Mouse (Mus musculus) embryonic facial prominence, embryonic 14.5 days (tissue): Measurements from ENCODE around the gene Ttc24. TPM values are rescaled to one million over a fixed set of nuclear protein-coding genes. Genes with fewer than 3 reads are reported as not detected.

Source experiments
- ATAC-seq: fragments of 200-750 bp; cut with Nextera tagmentation; 2 replicates; pipeline ENCODE4 v1.8.0; 2017; ENCODE audit warnings: low read depth, moderate number of reproducible peaks, moderate TSS enrichment
- DNase-seq: peaks from one replicate; pipeline ENCODE4 v3.0.0-alpha.2; 2015; ENCODE audit warnings: low spot score
- H3K27ac ChIP-seq: fragments of 300-500 bp; sonication (generic); replicated peaks from 2 replicates; pipeline ENCODE4 v1.5.1; 2014; ENCODE audit warnings: low read depth, mild to moderate bottlenecking, low read length, moderate library complexity
- H3K27me3 ChIP-seq: fragments of 300-500 bp; sonication (generic); replicated peaks from 2 replicates; pipeline ENCODE4 v1.6.1; 2014; ENCODE audit warnings: low read length; ENCODE audit not compliant: control insufficient read depth, insufficient read depth
- H3K36me3 ChIP-seq: fragments of 300-500 bp; sonication (generic); 2 replicates; pipeline ENCODE4 v1.6.1; 2014; ENCODE audit warnings: low read length, mixed read lengths; ENCODE audit not compliant: control insufficient read depth, insufficient read depth
- H3K4me1 ChIP-seq: fragments of 300-500 bp; sonication (generic); 2 replicates; pipeline ENCODE4 v1.6.1; 2014; ENCODE audit warnings: antibody characterized with exemption, low read length; ENCODE audit not compliant: control insufficient read depth, insufficient read depth
- H3K4me2 ChIP-seq: fragments of 300-500 bp; sonication (generic); 2 replicates; pipeline ENCODE4 v1.6.1; 2014; ENCODE audit warnings: low read depth, mild to moderate bottlenecking, low read length, moderate library complexity, mixed read lengths
- H3K4me3 ChIP-seq: fragments of 300-500 bp; sonication (generic); 2 replicates; pipeline ENCODE4 v1.5.1; 2014; ENCODE audit warnings: low read depth, mild to moderate bottlenecking, low read length
- H3K9ac ChIP-seq: fragments of 300-500 bp; sonication (generic); 2 replicates; pipeline ENCODE4 v1.6.1; 2014; ENCODE audit warnings: low read depth, mild to moderate bottlenecking, low read length, moderate library complexity, mixed read lengths
- H3K9me3 ChIP-seq: fragments of 300-500 bp; sonication (generic); 2 replicates; pipeline ENCODE4 v1.6.1; 2016; ENCODE audit warnings: low read length; ENCODE audit not compliant: control insufficient read depth
- WGBS: fragments of 180-500 bp; shearing (Covaris S2); extraction: QIAGEN DNeasy Blood & Tissue Kit; methylation state at CpG from one replicate; pipeline ENCODE4 v1.1.7; 2014; 5-methylcytosine and 5-hydroxymethylcytosine counted together
- polyA plus RNA-seq: library from polyadenylated mRNA; unstranded; fragments of >200 nt; fragmentation: Nextera tagmentation; extraction: Ambion mirVana; gene quantifications from 2 replicates; pipeline ENCODE4 v1.2.1, GENCODE M21; 2014

Ttc24 gene
- polyA plus RNA-seq, 1 experiment from 2014 or later, result 0.17 TPM

- Histone ChIP-seq H3K4me2 (no peak overlapping the region), H3K4me1 (no peaks in the 10 kb centered on the region), H3K27ac (no peak overlapping the region), H3K9me3 (no peaks in the 10 kb centered on the region), H3K27me3 (peaks cover 23% of the 10 kb centered on the region), H3K36me3 (no peaks in the 10 kb centered on the region), H3K9ac (no peak overlapping the region), H3K4me3 (no peak overlapping the region)
- WGBS, result 56% methylated on average over 1 of the region's 1 CpGs
- ATAC-seq, result no peak
- no peak for DNase-seq
Observed at GRCm38 (mm10) chr3:88035561-88036293, 42.4 kb downstream of the Ttc24 start.

DNA sequence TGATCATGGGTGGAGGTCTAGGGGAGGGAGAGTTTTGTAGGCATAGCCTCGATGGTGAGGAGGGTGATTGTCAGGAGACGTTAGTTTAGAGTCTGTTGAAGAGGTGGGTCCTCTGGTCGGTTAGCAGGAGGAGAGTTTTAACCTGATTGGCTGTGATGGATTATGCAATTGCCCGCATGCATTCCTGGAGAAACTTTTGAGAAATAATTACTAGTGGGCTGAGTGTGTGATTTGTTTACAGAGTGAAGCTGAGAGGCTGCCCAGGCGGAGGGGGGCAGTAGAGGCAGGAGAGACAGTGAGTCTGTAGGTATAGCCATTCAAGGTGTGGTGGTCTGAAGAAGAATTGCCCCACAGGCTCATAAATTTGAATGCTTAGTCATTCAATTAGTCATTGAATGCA, 44.6 kb downstream of the Ttc24 start:
- Histone ChIP-seq H3K4me2 (no peak overlapping the region), H3K4me1 (no peaks in the 10 kb centered on the region), H3K36me3 (no peaks in the 10 kb centered on the region), H3K4me3 (no peak overlapping the region), H3K9me3 (0 out of 2 replicates have a peak, but pooled peaks cover under 1% of the 10 kb centered on the region), H3K9ac (no peak overlapping the region), H3K27ac (no peak overlapping the region), H3K27me3 (peaks cover 24% of the 10 kb centered on the region)
- 64% methylated on average over 5 of the region's 5 CpGs for WGBS
- DNase-seq, result no peak
- ATAC-seq, result no peak

GRCm38 (mm10) chr3:88030608-88031395, 47.3 kb downstream of the Ttc24 start:
- Histone ChIP-seq H3K27ac (no peak overlapping the region), H3K4me2 (no peak overlapping the region), H3K9ac (no peak overlapping the region), H3K4me1 (no peaks in the 10 kb centered on the region), H3K36me3 (no peaks in the 10 kb centered on the region), H3K4me3 (no peak overlapping the region), H3K27me3 (peaks cover 37% of the 10 kb centered on the region), H3K9me3 (peaks cover 7% of the 10 kb centered on the region)
- DNase-seq (peak; percentile 41), ATAC-seq (no peak)
- 15% methylated on average over 19 of the region's 19 CpGs for WGBS

DNA sequence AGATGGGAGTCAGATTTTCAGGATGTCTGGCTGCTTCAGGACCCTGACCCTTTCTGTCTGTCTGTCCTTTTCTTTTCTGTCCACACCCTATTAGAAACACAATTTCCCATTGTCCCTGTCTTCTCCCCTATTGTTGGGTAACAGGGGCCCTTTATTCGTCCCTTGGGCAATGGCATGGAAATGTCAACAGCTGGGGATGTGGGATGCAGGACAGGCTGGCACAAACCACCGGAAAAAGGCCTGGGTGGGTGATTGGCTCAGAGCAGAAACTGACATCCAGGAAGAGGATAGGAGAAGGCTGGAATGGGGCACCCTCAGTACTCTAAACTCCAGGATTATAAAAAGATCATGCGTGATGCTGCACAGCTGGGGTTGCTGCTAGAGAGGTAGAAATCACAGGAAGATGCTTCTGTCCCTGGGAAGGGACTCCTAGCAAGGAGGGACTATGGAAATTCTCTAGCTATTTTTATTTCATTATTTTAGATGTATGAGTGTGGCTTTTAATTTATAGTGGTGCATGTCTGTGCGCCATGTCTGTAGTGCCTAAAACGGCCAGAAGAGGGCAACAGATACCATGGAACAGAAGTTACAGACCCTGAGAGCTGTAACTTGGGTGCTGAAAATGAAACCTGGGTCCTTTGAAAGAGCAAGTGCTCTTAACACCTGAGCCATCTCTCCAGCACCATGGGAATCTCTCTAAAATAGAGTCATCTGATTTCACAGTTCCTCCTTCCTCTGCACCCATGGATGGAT, 50.5 kb downstream of the Ttc24 start, which contains the start of gene Hapln2:
Hapln2 (minus strand) TSS at position 150 of the 753 bp plus-strand sequence.
- ATAC-seq (no peak), DNase-seq (no peak)
- H3K27ac ChIP-seq, result no peak within 1 kb of the TSS
- H3K4me3 ChIP-seq, result no peak within 1 kb of the TSS
- H3K4me1 ChIP-seq, result peaks cover 9% of the 10 kb centered on the region
- peaks cover 10% of the 10 kb centered on the region for H3K9me3 ChIP-seq
- WGBS, result 44% methylated on average over 5 of the region's 5 CpGs
- peaks cover 68% of the 10 kb centered on the region for H3K27me3 ChIP-seq
- no peaks in the 10 kb centered on the region for H3K36me3 ChIP-seq
- H3K9ac ChIP-seq, result no peak within 1 kb of the TSS
- H3K4me2 ChIP-seq, result no peak within 1 kb of the TSS

GRCm38 (mm10) chr3:88026823-88027222, 51.3 kb downstream of the Ttc24 start:
- no peak overlapping the region for H3K4me2 ChIP-seq
- ATAC-seq, result no peak
- H3K36me3 ChIP-seq, result no peaks in the 10 kb centered on the region
- 53% methylated on average over 7 of the region's 7 CpGs for WGBS
- H3K9ac ChIP-seq, result no peak overlapping the region
- no peak for DNase-seq
- H3K4me1 ChIP-seq, result peaks cover 13% of the 10 kb centered on the region
- H3K4me3 ChIP-seq, result no peak overlapping the region
- H3K9me3 ChIP-seq, result peaks cover 10% of the 10 kb centered on the region
- no peak overlapping the region for H3K27ac ChIP-seq
- H3K27me3 ChIP-seq, result peaks cover 72% of the 10 kb centered on the region

- H3K27me3 ChIP-seq, result peaks cover 78% of the 10 kb centered on the region
- ATAC-seq, result peak; percentile 70
- under 1% methylated on average over 47 of the region's 81 CpGs for WGBS
Observed at GRCm38 (mm10) chr3:88023192-88024074, 54.7 kb downstream of the Ttc24 start.

DNA sequence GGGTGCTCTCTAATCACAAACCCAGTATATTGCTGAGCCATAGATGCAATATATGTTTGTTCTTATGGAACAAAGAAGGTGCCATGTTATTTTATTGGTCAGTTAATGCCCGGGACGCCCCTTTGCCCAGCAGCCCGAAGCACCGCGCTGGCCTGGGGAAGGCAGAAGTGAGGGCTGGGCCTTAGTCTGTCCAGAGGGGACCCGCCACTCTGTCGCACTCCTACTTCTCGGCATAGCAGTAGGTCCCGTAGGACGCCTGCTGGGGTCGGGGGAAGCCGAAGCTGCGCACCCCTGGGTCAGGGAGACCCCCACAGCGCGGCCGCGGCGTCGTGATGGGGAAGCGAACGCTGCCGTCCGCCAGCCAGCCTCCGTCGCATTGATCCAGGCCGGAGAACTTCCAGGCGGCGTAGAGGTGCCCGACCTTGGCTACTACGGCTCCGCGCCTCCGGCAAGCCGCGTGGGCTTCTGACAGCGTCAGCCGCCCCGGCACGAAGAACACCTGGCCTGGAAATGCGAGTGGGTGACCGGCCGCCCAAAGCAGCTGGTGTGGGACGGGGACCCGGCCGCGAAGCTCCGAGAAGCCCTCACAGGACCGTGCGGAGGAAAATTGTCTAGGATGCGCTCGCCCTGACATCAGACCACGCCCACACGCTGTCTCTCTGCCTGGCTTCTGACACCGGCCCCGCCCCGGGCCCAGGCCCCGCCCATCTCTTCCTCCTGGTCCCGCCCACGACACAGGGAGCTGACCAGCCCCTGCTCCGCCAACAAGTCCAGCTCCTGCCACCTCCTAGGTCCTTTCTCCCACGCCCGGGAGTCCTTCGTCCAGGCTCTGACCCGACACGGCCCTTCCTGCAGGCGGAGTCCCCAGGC, 55.5 kb downstream of the Ttc24 start:
- Histone ChIP-seq H3K4me2 (peak overlapping the region; percentile 97), H3K9ac (peak overlapping the region; percentile 49; the same call in 1 of the 2 replicates), H3K4me3 (peak overlapping the region; percentile 52), H3K9me3 (0 out of 2 replicates have a peak, but pooled peaks cover 4% of the 10 kb centered on the region), H3K27me3 (peaks cover 78% of the 10 kb centered on the region), H3K36me3 (no peaks in the 10 kb centered on the region), H3K4me1 (peaks cover 13% of the 10 kb centered on the region), H3K27ac (no peak overlapping the region)
- WGBS, result under 1% methylated on average over 47 of the region's 66 CpGs
- ATAC-seq, result peak; percentile 89
- peak; percentile 88 for DNase-seq

More at GRCm38 (mm10) chr3:88023192-88024074, 54.7 kb downstream of the Ttc24 start:
- H3K4me1 ChIP-seq, result peaks cover 13% of the 10 kb centered on the region
- no peak overlapping the region for H3K27ac ChIP-seq
- peak overlapping the region; percentile 52 for H3K4me3 ChIP-seq
- H3K36me3 ChIP-seq, result no peaks in the 10 kb centered on the region
- peaks cover 10% of the 10 kb centered on the region for H3K9me3 ChIP-seq
- peak overlapping the region; percentile 97 for H3K4me2 ChIP-seq
- H3K9ac ChIP-seq, result peak overlapping the region; percentile 49; the same call in 1 of the 2 replicates
- DNase-seq, result no peak
